Mouse (Mus musculus) mature B cell (primary cell): ENCODE data around the gene Nav2.

Experiments
- in situ Hi-C: fragments of 300-500 bp; cut with MboI; formaldehyde crosslinking; loops from 2 replicates; pipeline ENCODE4 v1.14.3; 2019

Gene Nav2

GRCm38 (mm10) chr7:49158641-49159381 lies 250.3 kb downstream of the Nav2 start:
- in situ Hi-C loops: no loop called here

- in situ Hi-C loops: no loop called here
Measured at GRCm38 (mm10) chr7:49159646-49160555, 251.4 kb downstream of the Nav2 start.

- in situ Hi-C loops: no loop called here
Measured at GRCm38 (mm10) chr7:49162079-49162478, 253.6 kb downstream of the Nav2 start.

- in situ Hi-C loops: no loop called here
Measured at GRCm38 (mm10) chr7:49163789-49164188, 255.3 kb downstream of the Nav2 start.

- in situ Hi-C loops: no loop called here
Measured at GRCm38 (mm10) chr7:49164868-49165267, 256.4 kb downstream of the Nav2 start.

GRCm38 (mm10) chr7:49172926-49173325 lies 264.4 kb downstream of the Nav2 start:
- in situ Hi-C loops: no loop called here

- in situ Hi-C loops: no loop called here
Measured at GRCm38 (mm10) chr7:49175784-49176409, 267.4 kb downstream of the Nav2 start.

- in situ Hi-C loops: no loop called here
Measured at GRCm38 (mm10) chr7:49176590-49177201, 268.2 kb downstream of the Nav2 start.

- in situ Hi-C loops: no loop called here
Measured at GRCm38 (mm10) chr7:49178217-49178616, 269.7 kb downstream of the Nav2 start.

- in situ Hi-C loops: no loop called here
Measured at GRCm38 (mm10) chr7:49181010-49181409, 272.5 kb downstream of the Nav2 start.

- in situ Hi-C loops: no loop called here
Measured at GRCm38 (mm10) chr7:49182427-49182826, 273.9 kb downstream of the Nav2 start.

- in situ Hi-C loops: no loop called here
Measured at GRCm38 (mm10) chr7:49183696-49184095, 275.2 kb downstream of the Nav2 start.

- in situ Hi-C loops: no loop called here
Measured at GRCm38 (mm10) chr7:49185991-49186390, 277.5 kb downstream of the Nav2 start.

- in situ Hi-C loops: no loop called here
Measured at GRCm38 (mm10) chr7:49189364-49189763, 280.8 kb downstream of the Nav2 start.

GRCm38 (mm10) chr7:49190231-49190985 lies 281.9 kb downstream of the Nav2 start:
- in situ Hi-C loops: no loop called here

- in situ Hi-C loops: no loop called here
Measured at GRCm38 (mm10) chr7:49191081-49191678, 282.7 kb downstream of the Nav2 start.

GRCm38 (mm10) chr7:49192061-49192695 lies 283.7 kb downstream of the Nav2 start:
- in situ Hi-C loops: no loop called here

GRCm38 (mm10) chr7:49195711-49196147 lies 287.2 kb downstream of the Nav2 start:
- in situ Hi-C loops: no loop called here

- in situ Hi-C loops: no loop called here
Measured at GRCm38 (mm10) chr7:49199366-49199765, 290.9 kb downstream of the Nav2 start.

- in situ Hi-C loops: no loop called here
Measured at GRCm38 (mm10) chr7:49200270-49200669, 291.8 kb downstream of the Nav2 start.
